Mouse (Mus musculus) right cerebral cortex, postnatal 14 days (tissue): ENCODE data around the gene Gm4353.
"Not testable (repeated sequence)": the region's sequence is repeated elsewhere in the genome, so short reads cannot be mapped to it uniquely, and the experiment has no call there.

Source experiments
- DNase-seq: peaks from one replicate; pipeline ENCODE4 v3.0.0; 2022

Gene Gm4353

GRCm38 (mm10) chr7:116084366-116084765 lies at the start of gene Gm4353:
Gene Gm4353 (minus strand): TSS chr7:116084635.
- not testable (repeated sequence) for DNase-seq

- peak; percentile 81 for DNase-seq
These were observed 47.6 kb upstream of the Gm4353 start for GRCm38 (mm10) chr7:116132078-116132477.

- DNase-seq = peak; percentile 35
These were observed 47.0 kb upstream of the Gm4353 start for GRCm38 (mm10) chr7:116131390-116131789.

GRCm38 (mm10) chr7:116129374-116129773 lies 44.9 kb upstream of the Gm4353 start:
- DNase-seq = no peak

- no peak for DNase-seq
These were observed 43.9 kb upstream of the Gm4353 start for GRCm38 (mm10) chr7:116128286-116128685.

GRCm38 (mm10) chr7:116127052-116127451 lies 42.6 kb upstream of the Gm4353 start:
- DNase-seq = no peak

- no peak for DNase-seq
These were observed 41.2 kb upstream of the Gm4353 start for GRCm38 (mm10) chr7:116125671-116126070.

GRCm38 (mm10) chr7:116124057-116124456 lies 39.6 kb upstream of the Gm4353 start:
- DNase-seq = no peak

- no peak for DNase-seq
These were observed 39.2 kb upstream of the Gm4353 start for GRCm38 (mm10) chr7:116123597-116123985.

- DNase-seq = no peak
These were observed 38.7 kb upstream of the Gm4353 start for GRCm38 (mm10) chr7:116122981-116123596.

GRCm38 (mm10) chr7:116121202-116121601 lies 36.8 kb upstream of the Gm4353 start:
- no peak for DNase-seq

GRCm38 (mm10) chr7:116120737-116121136 lies 36.3 kb upstream of the Gm4353 start:
- DNase-seq = no peak

- DNase-seq = no peak
These were observed 34.9 kb upstream of the Gm4353 start for GRCm38 (mm10) chr7:116119306-116119857.

GRCm38 (mm10) chr7:116115991-116116390 lies 31.6 kb upstream of the Gm4353 start:
- no peak for DNase-seq

GRCm38 (mm10) chr7:116115216-116115930 lies 30.9 kb upstream of the Gm4353 start:
- DNase-seq = no peak

GRCm38 (mm10) chr7:116111546-116111945 lies 27.1 kb upstream of the Gm4353 start:
- DNase-seq = no peak

- no peak for DNase-seq
These were observed 26.2 kb upstream of the Gm4353 start for GRCm38 (mm10) chr7:116110661-116111060.

- DNase-seq = no peak
These were observed 18.7 kb upstream of the Gm4353 start for GRCm38 (mm10) chr7:116103091-116103490.

- DNase-seq = no peak
These were observed 15.6 kb upstream of the Gm4353 start for GRCm38 (mm10) chr7:116099952-116100528.

GRCm38 (mm10) chr7:116093466-116093850 lies 9.0 kb upstream of the Gm4353 start:
- no peak for DNase-seq

GRCm38 (mm10) chr7:116092710-116093465 lies 8.5 kb upstream of the Gm4353 start:
- DNase-seq = peak; percentile 91

GRCm38 (mm10) chr7:116060739-116061138 lies 23.7 kb downstream of the Gm4353 start:
- no peak for DNase-seq

GRCm38 (mm10) chr7:116040470-116041019 lies 43.9 kb downstream of the Gm4353 start:
- DNase-seq = no peak
